Mouse (Mus musculus): Measurements from ENCODE around the gene Slc30a2.
"Not testable (repeated sequence)": the region's sequence is repeated elsewhere in the genome, so short reads cannot be mapped to it uniquely, and the experiment has no call there.

The Slc30a2 gene

GRCm38 (mm10) chr4:134343071-134344031 lies at the start of gene Slc30a2:
Slc30a2 (plus strand) TSS chr4:134343181.
- no peak for DNase-seq

- no peak for DNase-seq
These were observed 49.3 kb upstream of the Slc30a2 start for GRCm38 (mm10) chr4:134293692-134294163.

GRCm38 (mm10) chr4:134296096-134296495 lies 46.9 kb upstream of the Slc30a2 start:
- not testable (repeated sequence) for DNase-seq

GRCm38 (mm10) chr4:134296523-134296922 lies 46.5 kb upstream of the Slc30a2 start:
- DNase-seq: no peak

GRCm38 (mm10) chr4:134297369-134297768 lies 45.6 kb upstream of the Slc30a2 start:
- DNase-seq: no peak

- DNase-seq: no peak
These were observed 44.1 kb upstream of the Slc30a2 start for GRCm38 (mm10) chr4:134298626-134299497.

- DNase-seq: no peak
These were observed 43.5 kb upstream of the Slc30a2 start for GRCm38 (mm10) chr4:134299498-134299810.

GRCm38 (mm10) chr4:134300316-134300715 lies 42.7 kb upstream of the Slc30a2 start:
- no peak for DNase-seq

- no peak for DNase-seq
These were observed 40.9 kb upstream of the Slc30a2 start for GRCm38 (mm10) chr4:134302084-134302483.

GRCm38 (mm10) chr4:134306963-134307362 lies 36.0 kb upstream of the Slc30a2 start:
- DNase-seq: no peak

GRCm38 (mm10) chr4:134307367-134308072 lies 35.5 kb upstream of the Slc30a2 start:
- no peak for DNase-seq

- DNase-seq: no peak
These were observed 32.9 kb upstream of the Slc30a2 start for GRCm38 (mm10) chr4:134310106-134310505.

GRCm38 (mm10) chr4:134310656-134311055 lies 32.3 kb upstream of the Slc30a2 start:
- no peak for DNase-seq

- no peak for DNase-seq
These were observed 31.2 kb upstream of the Slc30a2 start for GRCm38 (mm10) chr4:134311784-134312183.

GRCm38 (mm10) chr4:134312341-134312740 lies 30.6 kb upstream of the Slc30a2 start:
- DNase-seq: no peak

GRCm38 (mm10) chr4:134312901-134313300 lies 30.1 kb upstream of the Slc30a2 start:
- DNase-seq: no peak

- DNase-seq: no peak
These were observed 28.8 kb upstream of the Slc30a2 start for GRCm38 (mm10) chr4:134314081-134314655.

- DNase-seq: no peak
These were observed 28.1 kb upstream of the Slc30a2 start, which contains the start of gene Trim63 for GRCm38 (mm10) chr4:134314876-134315275. Trim63 (plus strand) TSS chr4:134315120.

GRCm38 (mm10) chr4:134315470-134315869 lies 27.5 kb upstream of the Slc30a2 start:
- no peak for DNase-seq

GRCm38 (mm10) chr4:134316390-134316789 lies 26.6 kb upstream of the Slc30a2 start:
- DNase-seq: no peak

GRCm38 (mm10) chr4:134319074-134319473 lies 23.9 kb upstream of the Slc30a2 start:
- no peak for DNase-seq

GRCm38 (mm10) chr4:134319674-134320073 lies 23.3 kb upstream of the Slc30a2 start:
- no peak for DNase-seq
